In the genomic region with DNA sequence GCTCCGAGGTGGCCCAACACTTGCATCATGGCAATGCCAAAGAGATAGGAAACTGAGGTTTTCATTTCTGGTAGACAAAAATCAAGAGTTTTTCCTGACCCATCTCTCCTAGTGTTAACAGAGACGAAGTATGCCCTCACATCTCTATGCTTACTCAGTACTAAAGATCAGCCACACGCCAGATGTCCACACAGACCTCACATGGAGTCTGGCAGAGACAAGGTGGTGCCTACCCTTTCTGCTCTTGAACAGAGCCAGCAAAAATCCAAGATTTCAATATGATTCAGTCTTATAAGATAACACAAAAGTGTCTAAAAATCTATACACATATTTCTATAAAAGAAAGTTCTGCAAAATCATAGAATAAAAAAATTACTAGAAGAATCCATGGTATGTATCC, we compare ENCODE assay signal across 19 mouse cellular contexts.
DNase-seq lines count a peak whose midpoint lies in the region.
"Had no signal": no experiment of that assay in that cellular context is flagged by ENCODE, and none has a peak within 500 bp of the region (broad histone marks: within the 10 kb centered on the region; RNA-seq: fewer than 3 reads in every experiment).

No protein-coding gene starts in this region.

- H3K27ac ChIP-seq in heart, embryonic 10.5 days = no peak overlapping the region
- H3K27ac ChIP-seq: forebrain, embryonic 13.5 days; hindbrain, embryonic 12.5 days; limb, embryonic 13.5 days; lung, embryonic 15.5 days; midbrain, embryonic 12.5 days had no signal

- no peaks in the 10 kb centered on the region for H3K4me1 ChIP-seq in heart, embryonic 10.5 days
- H3K4me1 ChIP-seq: hindbrain, embryonic 12.5 days; limb, embryonic 13.5 days; lung, embryonic 15.5 days had no signal

- DNase-seq in heart, adult 11 months = peak; percentile 4
- no peak for DNase-seq in heart, embryonic 10.5 days (ENCODE audit: low spot score)
- DNase-seq in brain, adult 2 months (ENCODE audit: low read depth, low spot score) = peak; percentile 61
- peak; percentile 8 for DNase-seq in cerebellum, adult 8-10 months
- peak; percentile 15 to 52 for DNase-seq in cerebellum, postnatal 25 days
- DNase-seq in natural killer cell, adult 2 months (ENCODE audit: low spot score in 2 of 2) = no peak
- DNase-seq in ovary, postnatal 10 days (ENCODE audit: low spot score) = no peak
- DNase-seq: adrenal gland, postnatal 25 days; gastrocnemius, postnatal 14 days; heart, postnatal 36 days; kidney, adult 9 months; kidney, postnatal 10 days; lung, postnatal 36 days; right cerebral cortex, adult 18-20 months had no signal

- WGBS in heart, embryonic 10.5 days = 82% methylated on average over 3 of the region's 3 CpGs

- H3K4me3 ChIP-seq in heart, embryonic 10.5 days = no peak overlapping the region
- H3K4me3 ChIP-seq: forebrain, embryonic 13.5 days; hindbrain, embryonic 12.5 days; limb, embryonic 13.5 days; lung, embryonic 15.5 days; midbrain, embryonic 12.5 days had no signal

- H3K27me3 ChIP-seq in heart, embryonic 10.5 days (ENCODE audit: insufficient read depth, poor library complexity, severe bottlenecking) = no peaks in the 10 kb centered on the region
- H3K27me3 ChIP-seq: forebrain, embryonic 13.5 days; hindbrain, embryonic 12.5 days; limb, embryonic 13.5 days; lung, embryonic 15.5 days; midbrain, embryonic 12.5 days had no signal

- no peaks in the 10 kb centered on the region for H3K36me3 ChIP-seq in heart, embryonic 10.5 days
- H3K36me3 ChIP-seq: hindbrain, embryonic 12.5 days; limb, embryonic 13.5 days; lung, embryonic 15.5 days; midbrain, embryonic 12.5 days had no signal

- no peaks in the 10 kb centered on the region for H3K9me3 ChIP-seq in heart, embryonic 10.5 days
- H3K9me3 ChIP-seq: forebrain, embryonic 13.5 days; hindbrain, embryonic 12.5 days; limb, embryonic 13.5 days; lung, embryonic 15.5 days; midbrain, embryonic 12.5 days had no signal

Comparison
In these comparisons a context has a peak if more than half of its experiments do, and no peak if none do; other contexts are left out.
1. DNase-seq: peak in heart, adult 11 months (single experiment), brain, adult 2 months (single experiment), cerebellum, adult 8-10 months (single experiment) and cerebellum, postnatal 25 days (2 of 2); none in heart, embryonic 10.5 days (single experiment), natural killer cell, adult 2 months (0 of 2) and ovary, postnatal 10 days (single experiment).